Mouse (Mus musculus): ENCODE data around the gene Grin2b.

- TF ChIP-seq NELFE (IDR thresholded peaks at IDR 0.05; ENCODE audit: low read depth, low read length) = no peak
- TF ChIP-seq CTCF (conservative IDR thresholded peaks at IDR 0.05 in 1 of 2, IDR thresholded peaks at IDR 0.05 in 1 of 2; ENCODE audit: low read depth in 2 of 2, low read length in 2 of 2) = no peak
- TF ChIP-seq PAX5 (IDR thresholded peaks at IDR 0.05; ENCODE audit: low read length) = no peak
- no peak for TF ChIP-seq MAZ (IDR thresholded peaks at IDR 0.05; ENCODE audit: low read depth, low read length)
Observed at GRCm38 (mm10) chr6:136026936-136027335, 146.4 kb downstream of the Grin2b start.
